Mouse (Mus musculus): ENCODE data around the gene Ccr4. TPM values are rescaled to one million over a fixed set of nuclear protein-coding genes. Genes with fewer than 3 reads are reported as not detected.

The Ccr4 gene
- polyA plus RNA-seq (2011; ENCODE audit: insufficient read depth, insufficient read length, low read depth, missing spikeins), result 0.57 and 1.4 TPM in 2 replicates

GRCm38 (mm10) chr9:114504816-114505215, at the start of gene Ccr4:
TSS of gene Ccr4 (minus strand) at chr9:114504916.
- H3K36me3 ChIP-seq (ENCODE audit: control insufficient read depth, insufficient read depth, low read length, poor library complexity, severe bottlenecking), result peaks cover 28% of the 10 kb centered on the region
- no peaks in the 10 kb centered on the region for H3K27me3 ChIP-seq (ENCODE audit: control insufficient read depth, insufficient read depth, low read length, poor library complexity, severe bottlenecking)
- H3K4me3 ChIP-seq (ENCODE audit: low read depth, low read length), result no peak within 1 kb of the TSS
- peak within 1 kb of the TSS; percentile 13; the same call in 1 of the 2 replicates for H3K27ac ChIP-seq (ENCODE audit: insufficient read depth, low read length)
- TF ChIP-seq EP300 (IDR thresholded peaks at IDR 0.05; ENCODE audit: insufficient read depth, low read depth, low read length) (no peak), CTCF (IDR thresholded peaks at IDR 0.05; ENCODE audit: low read depth, low read length) (no peak), POLR2A (IDR thresholded peaks at IDR 0.05; ENCODE audit: insufficient read depth, low read length) (no peak)
- no peaks in the 10 kb centered on the region for H3K9me3 ChIP-seq (replicated peaks; ENCODE audit: control insufficient read depth, insufficient read depth, low read length, poor library complexity, severe bottlenecking)
- H3K4me1 ChIP-seq (ENCODE audit: control insufficient read depth, insufficient read depth, low read length), result peaks cover 3% of the 10 kb centered on the region
- no peak within 1 kb of the TSS for H3K9ac ChIP-seq (ENCODE audit: low read depth, poor library complexity, severe bottlenecking)

GRCm38 (mm10) chr9:114553828-114554227, 49.1 kb upstream of the Ccr4 start:
- H3K4me1 ChIP-seq (ENCODE audit: control insufficient read depth, insufficient read depth, low read length), result peaks cover 8% of the 10 kb centered on the region
- peak overlapping the region; percentile 25; the same call in 1 of the 2 replicates for H3K27ac ChIP-seq (ENCODE audit: insufficient read depth, low read length)
- H3K4me3 ChIP-seq (ENCODE audit: low read depth, low read length), result no peak overlapping the region
- H3K27me3 ChIP-seq (ENCODE audit: control insufficient read depth, insufficient read depth, low read length, poor library complexity, severe bottlenecking), result no peaks in the 10 kb centered on the region
- peaks cover 8% of the 10 kb centered on the region for H3K36me3 ChIP-seq (ENCODE audit: control insufficient read depth, insufficient read depth, low read length, poor library complexity, severe bottlenecking)
- no peak for TF ChIP-seq CTCF (IDR thresholded peaks at IDR 0.05; ENCODE audit: low read depth, low read length)
- no peak for TF ChIP-seq POLR2A (IDR thresholded peaks at IDR 0.05; ENCODE audit: insufficient read depth, low read length)
- TF ChIP-seq EP300 (IDR thresholded peaks at IDR 0.05; ENCODE audit: insufficient read depth, low read depth, low read length), result no peak
- H3K9ac ChIP-seq (ENCODE audit: low read depth, poor library complexity, severe bottlenecking), result no peak overlapping the region
- H3K9me3 ChIP-seq (replicated peaks; ENCODE audit: control insufficient read depth, insufficient read depth, low read length, poor library complexity, severe bottlenecking), result no peaks in the 10 kb centered on the region

GRCm38 (mm10) chr9:114550033-114550432, 45.3 kb upstream of the Ccr4 start:
- Histone ChIP-seq H3K27ac (ENCODE audit: insufficient read depth, low read length) (peak overlapping the region; percentile 74), H3K9ac (ENCODE audit: low read depth, poor library complexity, severe bottlenecking) (peak overlapping the region; percentile 6), H3K27me3 (ENCODE audit: control insufficient read depth, insufficient read depth, low read length, poor library complexity, severe bottlenecking) (no peaks in the 10 kb centered on the region), H3K9me3 (replicated peaks; ENCODE audit: control insufficient read depth, insufficient read depth, low read length, poor library complexity, severe bottlenecking) (no peaks in the 10 kb centered on the region), H3K4me1 (ENCODE audit: control insufficient read depth, insufficient read depth, low read length) (peaks cover 12% of the 10 kb centered on the region), H3K4me3 (ENCODE audit: low read depth, low read length) (peak overlapping the region; percentile 26; the same call in 1 of the 2 replicates), H3K36me3 (ENCODE audit: control insufficient read depth, insufficient read depth, low read length, poor library complexity, severe bottlenecking) (peaks cover 5% of the 10 kb centered on the region)
- TF ChIP-seq POLR2A (IDR thresholded peaks at IDR 0.05; ENCODE audit: insufficient read depth, low read length), result no peak
- TF ChIP-seq CTCF (IDR thresholded peaks at IDR 0.05; ENCODE audit: low read depth, low read length), result no peak

GRCm38 (mm10) chr9:114549117-114549516, 44.4 kb upstream of the Ccr4 start:
- H3K4me1 ChIP-seq (ENCODE audit: control insufficient read depth, insufficient read depth, low read length), result peaks cover 8% of the 10 kb centered on the region
- H3K27ac ChIP-seq (ENCODE audit: insufficient read depth, low read length), result peak overlapping the region; percentile 74
- no peak overlapping the region; the same call in 1 of the 2 replicates for H3K4me3 ChIP-seq (ENCODE audit: low read depth, low read length)
- H3K36me3 ChIP-seq (ENCODE audit: control insufficient read depth, insufficient read depth, low read length, poor library complexity, severe bottlenecking), result peaks cover 4% of the 10 kb centered on the region; the same call in 1 of the 2 replicates
- H3K9me3 ChIP-seq (replicated peaks; ENCODE audit: control insufficient read depth, insufficient read depth, low read length, poor library complexity, severe bottlenecking), result no peaks in the 10 kb centered on the region
- no peaks in the 10 kb centered on the region for H3K27me3 ChIP-seq (ENCODE audit: control insufficient read depth, insufficient read depth, low read length, poor library complexity, severe bottlenecking)
- TF ChIP-seq POLR2A (IDR thresholded peaks at IDR 0.05; ENCODE audit: insufficient read depth, low read length) (no peak), EP300 (IDR thresholded peaks at IDR 0.05; ENCODE audit: insufficient read depth, low read depth, low read length) (peak; percentile 97)
- no peak overlapping the region for H3K9ac ChIP-seq (ENCODE audit: low read depth, poor library complexity, severe bottlenecking)

- H3K9me3 ChIP-seq (replicated peaks; ENCODE audit: control insufficient read depth, insufficient read depth, low read length, poor library complexity, severe bottlenecking), result no peaks in the 10 kb centered on the region
- peaks cover 4% of the 10 kb centered on the region; the same call in 1 of the 2 replicates for H3K36me3 ChIP-seq (ENCODE audit: control insufficient read depth, insufficient read depth, low read length, poor library complexity, severe bottlenecking)
- no peak for TF ChIP-seq POLR2A (IDR thresholded peaks at IDR 0.05; ENCODE audit: insufficient read depth, low read length)
- TF ChIP-seq EP300 (IDR thresholded peaks at IDR 0.05; ENCODE audit: insufficient read depth, low read depth, low read length), result no peak
- TF ChIP-seq CTCF (IDR thresholded peaks at IDR 0.05; ENCODE audit: low read depth, low read length), result no peak
- H3K27ac ChIP-seq (ENCODE audit: insufficient read depth, low read length), result peak overlapping the region; percentile 70
- no peaks in the 10 kb centered on the region for H3K27me3 ChIP-seq (ENCODE audit: control insufficient read depth, insufficient read depth, low read length, poor library complexity, severe bottlenecking)
- H3K4me3 ChIP-seq (ENCODE audit: low read depth, low read length), result peak overlapping the region; percentile 18
- H3K4me1 ChIP-seq (ENCODE audit: control insufficient read depth, insufficient read depth, low read length), result peaks cover 8% of the 10 kb centered on the region
- H3K9ac ChIP-seq (ENCODE audit: low read depth, poor library complexity, severe bottlenecking), result peak overlapping the region; percentile 54
Measured at GRCm38 (mm10) chr9:114548496-114548895, 43.8 kb upstream of the Ccr4 start.

GRCm38 (mm10) chr9:114547643-114548077, 42.9 kb upstream of the Ccr4 start:
- Histone ChIP-seq H3K36me3 (ENCODE audit: control insufficient read depth, insufficient read depth, low read length, poor library complexity, severe bottlenecking) (peaks cover 4% of the 10 kb centered on the region; the same call in 1 of the 2 replicates), H3K27me3 (ENCODE audit: control insufficient read depth, insufficient read depth, low read length, poor library complexity, severe bottlenecking) (no peaks in the 10 kb centered on the region), H3K27ac (ENCODE audit: insufficient read depth, low read length) (peak overlapping the region; percentile 70), H3K9ac (ENCODE audit: low read depth, poor library complexity, severe bottlenecking) (0 out of 2 replicates have a peak overlapping the region, but pooled peaks have one; percentile 54), H3K4me3 (ENCODE audit: low read depth, low read length) (peak overlapping the region; percentile 9; the same call in 1 of the 2 replicates), H3K4me1 (ENCODE audit: control insufficient read depth, insufficient read depth, low read length) (peaks cover 8% of the 10 kb centered on the region), H3K9me3 (replicated peaks; ENCODE audit: control insufficient read depth, insufficient read depth, low read length, poor library complexity, severe bottlenecking) (no peaks in the 10 kb centered on the region)
- TF ChIP-seq CTCF (IDR thresholded peaks at IDR 0.05; ENCODE audit: low read depth, low read length) (no peak), EP300 (IDR thresholded peaks at IDR 0.05; ENCODE audit: insufficient read depth, low read depth, low read length) (peak; percentile 66; the same call in 1 of the 2 replicates), POLR2A (IDR thresholded peaks at IDR 0.05; ENCODE audit: insufficient read depth, low read length) (no peak)
